Mouse (Mus musculus) right cerebral cortex, postnatal 25 days (tissue): ENCODE results near the gene Vwf.

Experiments
- DNase-seq: peaks from one replicate; pipeline ENCODE4 v3.0.0; 2022

Vwf gene

DNA sequence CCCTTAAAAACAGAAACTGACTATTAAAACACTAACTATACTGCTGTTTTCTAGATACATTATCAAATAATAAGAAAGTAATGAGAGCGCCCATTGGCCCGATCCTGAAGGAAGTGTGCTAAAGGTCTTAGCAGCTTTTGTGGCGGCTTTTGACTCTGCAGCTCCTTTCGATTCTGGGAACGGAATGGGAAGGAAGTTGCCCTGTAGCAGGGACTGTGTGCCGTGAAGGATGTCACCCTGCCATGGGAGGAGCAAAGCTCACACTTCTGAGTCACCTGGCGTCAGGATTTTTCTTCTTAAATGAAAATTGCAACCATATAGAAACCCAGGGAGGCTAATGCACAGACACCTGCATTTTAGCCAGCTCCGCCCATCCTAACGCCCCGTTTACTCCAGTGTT, 1.8 kb downstream of the Vwf start:
- DNase-seq: no peak

DNA sequence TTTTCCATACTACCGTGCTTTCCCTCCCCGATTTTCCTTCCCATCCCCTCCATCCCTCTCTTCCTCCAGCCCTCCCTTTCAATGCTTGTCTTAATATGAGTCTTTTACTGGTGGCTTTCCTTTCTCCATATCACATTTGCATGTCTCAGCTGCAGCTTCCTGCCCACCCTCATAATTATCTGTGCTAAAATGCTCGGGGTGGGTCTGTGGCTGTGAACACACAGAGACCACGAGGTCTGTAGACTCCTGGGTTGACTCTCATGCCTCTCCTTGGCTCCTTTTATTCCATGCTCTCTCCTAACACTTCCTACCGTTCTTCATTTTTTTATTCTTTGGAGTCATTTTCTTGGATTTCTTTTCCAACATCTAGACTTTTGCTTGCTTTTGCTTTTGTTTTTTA, 3.6 kb downstream of the Vwf start:
- no peak for DNase-seq

DNA sequence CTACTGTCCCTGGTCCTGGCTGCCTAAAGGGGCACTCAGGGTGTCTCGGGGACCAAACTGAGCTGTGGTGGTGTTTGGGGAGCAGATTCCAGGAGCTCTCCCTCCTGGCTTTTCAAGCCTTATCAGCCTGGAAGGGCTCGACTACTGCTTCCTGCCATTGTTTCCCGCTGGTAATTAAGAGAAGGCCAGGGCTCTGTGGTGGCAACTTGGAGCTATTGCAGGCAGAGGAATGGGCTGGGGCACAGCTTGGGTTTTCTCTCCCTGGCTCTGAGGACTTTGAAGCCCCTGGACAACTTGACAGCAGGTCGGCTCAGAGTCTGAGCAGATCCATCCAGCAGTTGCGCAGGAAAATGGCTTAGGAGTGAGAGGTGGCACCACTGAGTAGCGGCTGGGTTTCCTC, 6.2 kb downstream of the Vwf start:
- DNase-seq: no peak

DNA sequence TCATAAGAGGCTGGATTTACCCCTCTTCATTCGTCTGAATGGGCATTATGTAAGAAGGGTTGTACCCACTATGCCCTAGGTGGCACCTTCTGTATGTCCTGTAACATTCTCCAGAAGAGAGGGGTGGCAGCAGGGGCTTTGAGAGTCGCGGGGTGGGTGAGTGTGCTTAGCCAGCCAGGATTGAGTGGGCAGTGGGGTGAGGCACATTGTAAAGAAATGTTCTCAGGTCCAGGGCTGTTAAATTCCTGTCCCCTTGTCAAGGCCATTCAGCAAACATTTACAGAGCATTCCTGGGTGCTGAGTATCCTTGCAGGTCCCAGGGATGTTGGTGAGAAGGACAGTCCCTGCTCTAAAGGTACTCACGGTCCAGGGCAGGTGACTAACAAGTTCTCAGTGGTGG, 7.0 kb downstream of the Vwf start:
- no peak for DNase-seq

DNA sequence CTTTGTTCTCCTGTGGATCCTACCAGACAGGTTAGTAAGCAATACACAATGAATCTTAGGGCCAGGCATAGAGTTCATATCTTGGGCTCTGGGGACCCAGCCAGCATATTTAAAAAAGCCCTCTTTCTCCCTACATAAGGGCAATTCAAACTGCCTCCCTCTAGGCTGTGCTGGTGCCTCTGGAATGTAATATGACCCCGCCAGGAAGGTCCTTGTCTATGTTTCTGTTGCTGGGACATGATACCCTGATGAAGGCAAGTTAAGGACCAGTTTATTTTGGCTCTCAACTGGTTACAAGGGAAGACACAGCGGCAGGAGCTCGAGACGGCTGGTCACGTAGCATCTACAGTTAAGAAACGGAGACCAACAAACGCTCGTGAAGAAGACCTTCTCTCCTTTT, 12.3 kb downstream of the Vwf start:
- DNase-seq: no peak

GRCm38 (mm10) chr6:125561031-125561430, 14.5 kb downstream of the Vwf start:
- no peak for DNase-seq

GRCm38 (mm10) chr6:125561521-125561920, 14.9 kb downstream of the Vwf start:
- DNase-seq: no peak

DNA sequence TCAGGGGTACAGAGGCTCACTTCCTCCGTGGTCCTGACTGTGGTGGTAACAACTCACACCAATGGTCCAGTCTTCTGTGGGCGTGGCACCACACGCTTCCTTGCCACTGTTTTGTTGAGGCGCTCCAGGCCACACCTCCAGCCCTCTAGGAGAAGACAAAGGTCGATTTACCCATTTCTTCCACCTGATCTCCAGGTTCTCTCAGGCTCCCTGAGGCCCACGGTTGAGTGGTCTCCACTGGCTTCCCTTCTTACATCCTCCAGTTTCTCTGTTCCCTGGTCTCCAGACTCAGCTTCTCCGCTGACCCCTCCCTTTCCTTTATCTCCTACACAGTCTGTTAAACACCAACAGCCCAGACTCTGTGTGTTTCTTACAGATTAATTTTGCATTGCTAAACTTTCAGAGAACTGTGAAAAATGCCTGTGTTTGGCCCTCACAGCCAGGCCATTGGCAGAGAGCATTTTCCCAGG, 18.3 kb downstream of the Vwf start:
- DNase-seq: no peak

DNA sequence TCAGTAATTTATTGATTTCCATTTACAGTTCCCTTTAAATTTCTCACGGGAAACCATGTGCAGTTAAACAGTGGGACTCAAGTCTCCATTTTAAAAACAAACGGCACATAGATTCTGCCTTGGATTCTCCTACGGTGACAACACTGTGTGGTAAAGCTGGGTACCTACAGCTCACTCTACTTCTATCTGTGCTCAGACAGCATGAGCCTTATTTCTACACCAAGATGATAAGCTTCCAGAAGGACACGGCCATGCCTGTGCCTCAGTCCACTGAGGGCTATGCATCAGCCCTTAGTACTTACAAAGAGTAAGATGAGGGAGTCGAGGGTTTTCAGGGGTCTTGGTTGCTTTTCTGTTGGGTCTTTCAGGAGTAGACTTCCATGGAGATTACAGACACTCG, 18.8 kb downstream of the Vwf start:
- DNase-seq: no peak

GRCm38 (mm10) chr6:125566656-125567055, 20.1 kb downstream of the Vwf start:
- DNase-seq: no peak

DNA sequence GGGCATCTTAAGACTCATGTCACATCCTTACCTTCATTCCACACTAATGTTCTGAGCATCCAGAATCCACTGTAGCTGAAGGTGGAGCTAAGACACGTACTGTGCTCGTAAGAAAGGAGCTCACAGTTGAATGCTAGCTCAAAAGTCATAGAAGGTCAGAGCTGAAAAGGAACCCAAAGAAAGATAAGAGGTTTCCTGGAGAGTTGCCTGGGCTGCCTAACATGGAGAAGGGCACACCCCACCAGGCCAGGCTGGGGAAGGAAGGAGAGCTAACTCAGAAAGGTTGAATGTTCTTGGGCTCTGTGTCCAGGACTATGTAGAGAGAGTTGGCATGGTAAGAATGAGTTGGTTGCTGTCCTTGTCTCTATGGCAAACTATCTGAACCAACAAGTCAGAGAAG, 21.8 kb downstream of the Vwf start:
- DNase-seq: no peak

- peak; percentile 46 for DNase-seq
Measured at GRCm38 (mm10) chr6:125572291-125573188, 26.0 kb downstream of the Vwf start.

DNA sequence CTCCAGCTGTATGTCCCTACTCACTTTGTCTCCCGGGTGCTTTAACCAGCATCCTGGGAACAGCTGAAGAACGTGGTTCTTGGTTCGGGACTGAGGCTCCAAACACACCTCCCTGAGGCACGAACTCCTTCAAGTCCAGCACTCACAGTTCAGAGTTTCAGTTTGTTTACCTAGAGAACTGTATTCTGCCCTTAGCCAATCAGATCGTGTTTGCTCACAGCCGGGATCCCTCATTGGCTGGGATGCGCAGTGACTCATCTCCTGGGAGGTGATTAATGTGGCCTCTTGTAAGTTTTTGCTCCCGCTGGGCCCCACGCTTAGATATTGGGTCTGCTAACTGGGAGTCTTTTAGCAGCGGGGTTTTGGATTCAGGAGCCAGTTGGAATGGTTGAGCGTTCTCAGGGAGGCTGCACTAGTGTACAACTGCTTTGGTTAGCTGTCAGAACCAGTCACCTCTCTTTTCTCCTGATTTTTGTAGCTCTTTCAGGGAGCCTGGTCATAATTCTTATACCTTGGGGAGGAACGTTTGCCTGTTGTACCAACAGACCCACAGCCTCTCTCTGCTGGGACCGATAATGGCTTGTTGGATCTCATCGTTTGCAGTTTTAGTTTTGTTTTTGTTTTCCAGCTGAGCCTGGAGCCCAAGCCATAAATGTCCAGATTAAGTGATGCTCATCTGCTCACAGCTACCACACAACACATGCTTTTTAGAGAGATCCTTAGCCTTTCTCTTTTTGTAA, 26.8 kb downstream of the Vwf start:
- peak; percentile 38 for DNase-seq

DNA sequence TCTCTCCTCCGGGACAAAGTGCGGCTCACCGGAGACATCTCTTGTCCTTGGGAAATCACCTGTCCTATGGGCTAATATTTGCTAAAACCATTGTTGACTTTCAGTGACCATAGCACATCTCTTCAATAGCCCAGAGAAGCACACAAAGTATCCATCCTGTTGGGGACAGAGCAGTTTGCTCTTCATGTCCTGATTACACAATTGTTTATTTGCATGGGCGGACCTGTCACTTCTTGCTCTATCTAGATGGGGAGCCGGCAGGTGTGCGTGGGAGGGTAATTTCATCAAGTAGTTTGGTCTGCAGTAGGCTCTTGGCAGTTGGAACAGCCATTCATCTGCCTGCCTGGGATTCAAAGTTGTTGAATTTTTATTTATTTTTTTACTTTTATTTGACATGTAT, 28.5 kb downstream of the Vwf start:
- DNase-seq: no peak

GRCm38 (mm10) chr6:125577301-125577700, 30.7 kb downstream of the Vwf start:
- DNase-seq: no peak

DNA sequence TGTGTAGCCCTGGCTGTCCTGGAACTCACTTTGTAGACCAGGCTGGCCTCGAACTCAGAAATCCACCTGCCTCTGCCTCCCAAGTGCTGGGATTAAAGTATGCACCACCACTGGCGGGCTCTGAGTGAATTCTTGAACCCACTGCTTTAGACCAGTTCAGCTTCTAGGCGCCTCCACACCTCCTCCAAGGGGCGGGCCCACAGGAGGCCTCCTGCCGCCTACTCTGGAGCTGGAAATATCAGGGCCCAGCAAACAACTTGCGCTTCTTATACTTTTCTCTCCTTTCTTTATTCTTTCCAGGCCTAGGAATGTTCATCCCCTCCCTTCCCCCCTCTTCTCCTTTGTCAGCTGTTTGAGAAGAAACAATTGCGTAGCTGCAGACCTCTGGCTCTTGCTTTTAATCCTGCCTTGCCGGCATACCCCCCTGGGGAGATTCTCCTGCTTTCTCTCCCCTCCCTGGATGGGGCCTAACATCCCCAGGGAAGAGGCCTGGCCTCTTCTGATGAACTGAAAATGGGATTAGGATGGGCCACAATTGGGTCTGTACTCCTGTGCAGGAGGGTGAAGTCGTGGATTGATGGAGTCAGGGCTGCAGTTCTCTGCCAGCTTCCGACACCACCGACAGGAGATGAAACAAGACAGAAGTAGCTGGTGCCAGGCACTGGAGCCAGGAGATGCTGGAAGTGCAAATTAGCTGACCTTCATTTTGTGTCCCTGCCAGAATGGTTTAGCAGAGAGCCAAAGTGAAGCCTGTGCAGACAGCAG, 31.5 kb downstream of the Vwf start:
- DNase-seq: no peak

DNA sequence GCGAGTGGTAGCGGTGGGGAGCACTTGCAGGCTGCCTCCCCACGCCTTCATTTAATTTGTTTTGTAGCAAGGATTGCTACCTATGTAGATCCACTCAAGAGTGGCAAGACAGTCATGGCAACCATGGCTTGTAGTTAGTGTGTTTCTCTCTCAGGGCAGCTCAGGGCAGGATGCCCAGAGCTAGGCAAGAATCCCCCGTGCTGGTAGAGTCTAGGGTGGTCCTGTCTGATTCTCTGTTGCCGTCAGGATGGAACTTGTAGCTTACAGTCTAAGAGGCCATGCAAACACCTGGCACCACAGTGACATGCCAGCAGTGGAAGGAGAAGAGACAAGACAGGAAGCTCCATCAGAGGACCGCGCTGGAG, 32.1 kb downstream of the Vwf start:
- DNase-seq: no peak

- DNase-seq: no peak
Measured at GRCm38 (mm10) chr6:125579864-125580263, 33.3 kb downstream of the Vwf start.

- no peak for DNase-seq
Measured at GRCm38 (mm10) chr6:125583666-125584065, 37.1 kb downstream of the Vwf start.

GRCm38 (mm10) chr6:125584266-125584665, 37.7 kb downstream of the Vwf start:
- no peak for DNase-seq

DNA sequence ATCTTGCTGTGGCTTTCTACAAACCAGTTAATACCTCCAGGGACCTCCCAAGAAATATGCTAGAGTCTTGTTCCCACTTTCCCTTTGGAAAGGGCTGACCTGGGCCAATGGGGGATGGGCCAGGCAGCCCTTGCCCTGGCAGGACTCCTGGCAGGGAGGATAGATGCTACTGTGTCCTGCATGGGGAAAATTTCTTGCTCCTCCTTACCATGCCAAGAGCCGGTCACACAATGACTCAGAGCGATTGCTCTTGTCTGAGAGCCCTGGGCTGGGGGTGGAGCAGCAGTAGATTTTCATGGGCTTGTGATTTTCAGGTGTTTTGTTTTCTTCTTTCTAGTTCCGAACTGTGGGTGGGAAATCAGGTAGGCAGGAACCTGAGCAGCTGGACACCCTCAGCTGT, 39.0 kb downstream of the Vwf start:
- DNase-seq: no peak

DNA sequence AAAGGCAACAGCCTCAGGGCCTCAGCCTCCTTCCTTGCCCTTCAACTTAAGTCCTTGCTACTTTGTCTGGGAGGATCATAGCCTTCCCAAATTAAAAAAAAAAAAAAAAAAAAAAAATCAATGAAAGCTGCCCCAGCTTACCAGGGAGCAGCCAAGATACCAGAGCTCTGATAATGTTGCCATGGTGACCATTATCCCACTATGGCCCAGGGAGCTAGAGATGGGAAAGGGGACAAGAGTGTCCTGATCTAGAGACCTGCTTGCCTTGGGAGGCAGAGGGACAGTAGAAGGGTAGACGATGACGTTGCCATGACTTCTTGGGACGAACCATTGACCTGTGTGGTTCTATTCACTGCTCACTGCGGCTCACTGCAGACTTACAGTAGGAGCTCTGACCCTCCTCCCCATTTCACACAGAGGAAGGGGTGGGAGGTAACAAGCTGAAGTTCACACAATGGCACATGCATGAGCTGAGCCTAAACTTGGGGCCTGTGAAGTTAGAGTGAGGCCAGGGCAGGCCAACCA, 39.5 kb downstream of the Vwf start:
- no peak for DNase-seq

GRCm38 (mm10) chr6:125588241-125588640, 41.7 kb downstream of the Vwf start:
- no peak for DNase-seq
